ENCODE assay signal across 9 mouse cellular contexts in the genomic region with DNA sequence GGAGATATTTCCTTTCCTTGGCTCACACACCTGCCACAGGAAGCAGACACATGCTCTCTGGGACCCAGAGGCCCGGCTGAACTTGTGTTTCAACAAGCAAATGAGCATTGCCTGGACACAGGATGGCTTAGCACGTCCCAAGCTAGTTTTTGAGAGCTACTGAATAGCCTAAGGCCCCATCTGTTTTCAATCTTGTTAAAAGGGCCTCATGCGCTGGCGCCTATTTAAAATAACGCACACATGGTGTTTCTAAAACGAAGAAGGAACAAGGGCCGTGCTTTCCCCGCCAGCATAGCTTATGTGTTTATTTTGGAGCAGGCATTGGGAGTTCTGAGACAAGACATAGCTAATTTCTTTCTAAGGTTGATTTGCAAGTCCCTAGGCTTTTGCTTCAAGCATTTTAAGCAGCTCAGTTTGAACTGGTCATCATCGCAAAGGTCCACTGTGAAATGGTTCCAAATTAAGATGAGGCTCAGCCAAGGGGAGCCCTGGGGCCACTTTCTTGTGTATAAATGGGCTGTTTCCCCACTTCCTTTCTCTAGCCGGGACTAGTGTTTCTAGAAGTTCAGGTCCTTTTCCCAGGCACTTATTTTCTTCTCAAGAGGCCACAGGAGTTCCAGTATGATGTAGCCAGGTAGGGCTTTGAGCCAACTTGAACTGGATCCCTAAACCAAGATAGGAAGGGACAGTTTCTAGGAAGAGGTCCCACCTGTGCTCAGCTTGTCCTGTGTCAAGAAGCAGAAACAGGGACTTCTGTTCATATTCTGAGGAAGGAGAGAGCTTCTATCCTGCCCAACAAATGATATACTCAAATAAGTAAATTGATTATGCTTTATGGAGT.
DNase-seq lines count a peak whose midpoint lies in the region; ATAC-seq and TF ChIP-seq lines count a peak whose summit lies in the region.
"Had no signal": no experiment of that assay in that cellular context is flagged by ENCODE, and none has a peak within 500 bp of the region (broad histone marks: within the 10 kb centered on the region; RNA-seq: fewer than 3 reads in every experiment).

No protein-coding gene starts in this region.

- no peaks in the 10 kb centered on the region for H3K27me3 ChIP-seq in intestine, embryonic 14.5 days (replicated peaks; ENCODE audit: control insufficient read depth, insufficient read depth, low read length)
- no peaks in the 10 kb centered on the region for H3K27me3 ChIP-seq in intestine, postnatal 0 days (replicated peaks; ENCODE audit: control insufficient read depth, insufficient read depth, low read length)
- no peaks in the 10 kb centered on the region for H3K27me3 ChIP-seq in embryonic facial prominence, embryonic 15.5 days
- no peaks in the 10 kb centered on the region for H3K27me3 ChIP-seq in heart, embryonic 16.5 days (ENCODE audit: control insufficient read depth, insufficient read depth, low read length)
- H3K27me3 ChIP-seq in neural tube, embryonic 11.5 days (ENCODE audit: control insufficient read depth, insufficient read depth, low read length): no peaks in the 10 kb centered on the region

- H3K9ac ChIP-seq in intestine, embryonic 14.5 days (ENCODE audit: low read length): no peak overlapping the region
- H3K9ac ChIP-seq in intestine, postnatal 0 days (ENCODE audit: low read depth, low read length): no peak overlapping the region
- no peak overlapping the region for H3K9ac ChIP-seq in embryonic facial prominence, embryonic 15.5 days
- no peak overlapping the region for H3K9ac ChIP-seq in heart, embryonic 16.5 days (ENCODE audit: low read length)
- H3K9ac ChIP-seq in neural tube, embryonic 11.5 days (ENCODE audit: low read length): no peak overlapping the region

- H3K4me2 ChIP-seq in intestine, embryonic 14.5 days (ENCODE audit: low read length): no peak overlapping the region
- H3K4me2 ChIP-seq in intestine, postnatal 0 days (replicated peaks; ENCODE audit: low read depth): no peak overlapping the region
- 0 out of 2 replicates have a peak overlapping the region, but pooled peaks have one; percentile 4 for H3K4me2 ChIP-seq in embryonic facial prominence, embryonic 15.5 days (replicated peaks)
- H3K4me2 ChIP-seq in heart, embryonic 16.5 days (ENCODE audit: low read depth, low read length): no peak overlapping the region
- no peak overlapping the region for H3K4me2 ChIP-seq in neural tube, embryonic 11.5 days (ENCODE audit: low read depth)

- H3K4me3 ChIP-seq in intestine, embryonic 14.5 days (ENCODE audit: low read depth, low read length): no peak overlapping the region
- no peak overlapping the region for H3K4me3 ChIP-seq in intestine, postnatal 0 days (ENCODE audit: low read depth, low read length)
- no peak overlapping the region for H3K4me3 ChIP-seq in embryonic facial prominence, embryonic 15.5 days (replicated peaks)
- no peak overlapping the region for H3K4me3 ChIP-seq in heart, embryonic 16.5 days (ENCODE audit: low read length)
- no peak overlapping the region for H3K4me3 ChIP-seq in neural tube, embryonic 11.5 days (ENCODE audit: low read depth, low read length)
- H3K4me3 ChIP-seq: myocyte had no signal

- H3K4me1 ChIP-seq in intestine, embryonic 14.5 days (replicated peaks; ENCODE audit: control insufficient read depth, insufficient read depth, low read length): peaks cover 14% of the 10 kb centered on the region
- H3K4me1 ChIP-seq in intestine, postnatal 0 days (replicated peaks; ENCODE audit: control insufficient read depth, insufficient read depth, low read length): no peaks in the 10 kb centered on the region
- H3K4me1 ChIP-seq in embryonic facial prominence, embryonic 15.5 days: peaks cover 20% of the 10 kb centered on the region
- H3K4me1 ChIP-seq in heart, embryonic 16.5 days (ENCODE audit: control insufficient read depth, insufficient read depth, low read length): peaks cover 4% of the 10 kb centered on the region
- H3K4me1 ChIP-seq in neural tube, embryonic 11.5 days (ENCODE audit: control insufficient read depth, insufficient read depth, low read length): no peaks in the 10 kb centered on the region

- no peak for DNase-seq in intestine, embryonic 14.5 days (ENCODE audit: low spot score)
- DNase-seq in kidney, postnatal 14 days: peak; percentile 64
- DNase-seq in neural tube, embryonic 11.5 days (ENCODE audit: low spot score): peak; percentile 36
- no peak for DNase-seq in spleen, postnatal 4 days (ENCODE audit: low spot score in 2 of 2)

- no peaks in the 10 kb centered on the region for H3K36me3 ChIP-seq in intestine, embryonic 14.5 days (ENCODE audit: control insufficient read depth, insufficient read depth, low read length)
- no peaks in the 10 kb centered on the region for H3K36me3 ChIP-seq in intestine, postnatal 0 days (ENCODE audit: control insufficient read depth, insufficient read depth)
- no peaks in the 10 kb centered on the region for H3K36me3 ChIP-seq in embryonic facial prominence, embryonic 15.5 days
- H3K36me3 ChIP-seq in heart, embryonic 16.5 days (ENCODE audit: control insufficient read depth, insufficient read depth): no peaks in the 10 kb centered on the region
- H3K36me3 ChIP-seq in neural tube, embryonic 11.5 days (ENCODE audit: control insufficient read depth, insufficient read depth, low read length): no peaks in the 10 kb centered on the region

- H3K9me3 ChIP-seq in intestine, embryonic 14.5 days (ENCODE audit: control insufficient read depth, low read length): 0 out of 2 replicates have a peak, but pooled peaks cover 3% of the 10 kb centered on the region
- no peaks in the 10 kb centered on the region for H3K9me3 ChIP-seq in intestine, postnatal 0 days (ENCODE audit: control insufficient read depth)
- H3K9me3 ChIP-seq in embryonic facial prominence, embryonic 15.5 days (replicated peaks): no peaks in the 10 kb centered on the region
- no peaks in the 10 kb centered on the region for H3K9me3 ChIP-seq in heart, embryonic 16.5 days (replicated peaks; ENCODE audit: control insufficient read depth, low read length)
- H3K9me3 ChIP-seq in neural tube, embryonic 11.5 days (ENCODE audit: control insufficient read depth, low read length): no peaks in the 10 kb centered on the region

- WGBS in intestine, embryonic 14.5 days: 22% methylated on average over 10 of the region's 10 CpGs
- 43% methylated on average over 10 of the region's 10 CpGs for WGBS in intestine, postnatal 0 days
- 18% methylated on average over 10 of the region's 10 CpGs for WGBS in embryonic facial prominence, embryonic 15.5 days
- 54% methylated on average over 10 of the region's 10 CpGs for whole genome bisulfite sequencing in heart, embryonic 16.5 days
- WGBS in neural tube, embryonic 11.5 days: 48% methylated on average over 10 of the region's 10 CpGs

- peak; percentile 32; the same call in 1 of the 2 replicates for ATAC-seq in intestine, embryonic 14.5 days (replicated peaks; ENCODE audit: low FRiP score, low TSS enrichment, low read depth)
- ATAC-seq in intestine, postnatal 0 days: no peak
- peak; percentile 82 for ATAC-seq in embryonic facial prominence, embryonic 15.5 days (ENCODE audit: insufficient number of reproducible peaks, low FRiP score, low TSS enrichment, low read depth)
- peak; percentile 78 for ATAC-seq in heart, embryonic 16.5 days (replicated peaks; ENCODE audit: extremely low read depth, insufficient read depth, low FRiP score)
- ATAC-seq in neural tube, embryonic 11.5 days (ENCODE audit: insufficient read depth, low FRiP score, low TSS enrichment): no peak
- ATAC-seq in monocyte, adult 5-6 weeks (replicated peaks; ENCODE audit: insufficient number of reproducible peaks, low FRiP score, low TSS enrichment, poor library complexity, severe bottlenecking): no peak

- H3K27ac ChIP-seq in intestine, embryonic 14.5 days (ENCODE audit: low read depth): peak overlapping the region; percentile 47; the same call in 1 of the 2 replicates
- H3K27ac ChIP-seq in intestine, postnatal 0 days (ENCODE audit: low read depth, low read length): no peak overlapping the region
- peak overlapping the region; percentile 81 for H3K27ac ChIP-seq in embryonic facial prominence, embryonic 15.5 days (replicated peaks)
- H3K27ac ChIP-seq in heart, embryonic 16.5 days (ENCODE audit: low read length): peak overlapping the region; percentile 58
- H3K27ac ChIP-seq in neural tube, embryonic 11.5 days (ENCODE audit: low read depth, low read length): no peak overlapping the region

- no peak for TF ChIP-seq CTCF in intestine, postnatal 0 days (IDR thresholded peaks at IDR 0.05; ENCODE audit: low read depth)

Comparison
In these comparisons a context has a peak if more than half of its experiments do, and no peak if none do; other contexts are left out.
1. ATAC-seq: peak in intestine, embryonic 14.5 days (single experiment), embryonic facial prominence, embryonic 15.5 days (single experiment) and heart, embryonic 16.5 days (single experiment); none in intestine, postnatal 0 days (single experiment), neural tube, embryonic 11.5 days (single experiment) and monocyte, adult 5-6 weeks (single experiment).
2. H3K27ac ChIP-seq: peak in intestine, embryonic 14.5 days (single experiment), embryonic facial prominence, embryonic 15.5 days (single experiment) and heart, embryonic 16.5 days (single experiment); none in intestine, postnatal 0 days (single experiment) and neural tube, embryonic 11.5 days (single experiment).
3. DNase-seq: peak in kidney, postnatal 14 days (single experiment) and neural tube, embryonic 11.5 days (single experiment); none in intestine, embryonic 14.5 days (single experiment) and spleen, postnatal 4 days (0 of 2).